Mouse (Mus musculus): ENCODE measurements around the gene Ccdc63. TPM values are rescaled to one million over a fixed set of nuclear protein-coding genes. Genes with fewer than 3 reads are reported as not detected.

Ccdc63 gene
- polyA plus RNA-seq, 1 experiment, result 0.23 TPM

GRCm38 (mm10) chr5:122163194-122163593 is 22.6 kb upstream of the Ccdc63 start:
- WGBS, result 16% methylated on average over 6 of the region's 6 CpGs
- peak overlapping the region; percentile 64; the same call in 1 of the 2 replicates for H3K27ac ChIP-seq (ENCODE audit: control insufficient read depth, insufficient read depth, low read length)
- no peaks in the 10 kb centered on the region for H3K27me3 ChIP-seq (ENCODE audit: control insufficient read depth, insufficient read depth, low read length)
- no peak for DNase-seq
- no peak overlapping the region for H3K4me3 ChIP-seq (ENCODE audit: control insufficient read depth, insufficient read depth, low read length)
- peaks cover 45% of the 10 kb centered on the region for H3K4me1 ChIP-seq (replicated peaks; ENCODE audit: control insufficient read depth, insufficient read depth, low read length)
- H3K36me3 ChIP-seq (ENCODE audit: control insufficient read depth, insufficient read depth, low read length), result peaks cover 37% of the 10 kb centered on the region
- no peak for TF ChIP-seq CTCF (IDR thresholded peaks at IDR 0.05; ENCODE audit: borderline replicate concordance, control insufficient read depth, extremely low read depth, insufficient read depth, low read length, poor library complexity)
- TF ChIP-seq POLR2A (IDR thresholded peaks at IDR 0.05; ENCODE audit: control insufficient read depth, extremely low read depth, insufficient read depth, low read length, poor library complexity), result no peak

GRCm38 (mm10) chr5:122158557-122159515 is 18.2 kb upstream of the Ccdc63 start:
- peak overlapping the region; percentile 53; the same call in 1 of the 2 replicates for H3K27ac ChIP-seq (ENCODE audit: control insufficient read depth, insufficient read depth, low read length)
- WGBS, result under 1% methylated on average over 42 of the region's 42 CpGs
- H3K4me1 ChIP-seq (replicated peaks; ENCODE audit: control insufficient read depth, insufficient read depth, low read length), result peaks cover 34% of the 10 kb centered on the region
- TF ChIP-seq POLR2A (IDR thresholded peaks at IDR 0.05; ENCODE audit: control insufficient read depth, extremely low read depth, insufficient read depth, low read length, poor library complexity), result no peak
- TF ChIP-seq CTCF (IDR thresholded peaks at IDR 0.05; ENCODE audit: borderline replicate concordance, control insufficient read depth, extremely low read depth, insufficient read depth, low read length, poor library complexity), result no peak
- DNase-seq, result peak; percentile 34
- peaks cover 2% of the 10 kb centered on the region; the same call in 1 of the 2 replicates for H3K36me3 ChIP-seq (ENCODE audit: control insufficient read depth, insufficient read depth, low read length)
- peak overlapping the region; percentile 78 for H3K4me3 ChIP-seq (ENCODE audit: control insufficient read depth, insufficient read depth, low read length)
- H3K27me3 ChIP-seq (ENCODE audit: control insufficient read depth, insufficient read depth, low read length), result no peaks in the 10 kb centered on the region

GRCm38 (mm10) chr5:122157827-122158381 is 17.3 kb upstream of the Ccdc63 start, which contains the start of gene Ppp1cc:
Ppp1cc (plus strand) TSS chr5:122158278.
- WGBS, result under 1% methylated on average over 54 of the region's 54 CpGs
- TF ChIP-seq CTCF (IDR thresholded peaks at IDR 0.05; ENCODE audit: borderline replicate concordance, control insufficient read depth, extremely low read depth, insufficient read depth, low read length, poor library complexity), result no peak
- peak; percentile 56; the same call in 1 of the 2 replicates for TF ChIP-seq POLR2A (IDR thresholded peaks at IDR 0.05; ENCODE audit: control insufficient read depth, extremely low read depth, insufficient read depth, low read length, poor library complexity)
- peak; percentile 90 for DNase-seq
- H3K4me3 ChIP-seq (ENCODE audit: control insufficient read depth, insufficient read depth, low read length), result peak within 1 kb of the TSS; percentile 78
- H3K27ac ChIP-seq (ENCODE audit: control insufficient read depth, insufficient read depth, low read length), result peak within 1 kb of the TSS; percentile 61; the same call in 1 of the 2 replicates
- no peaks in the 10 kb centered on the region for H3K36me3 ChIP-seq (ENCODE audit: control insufficient read depth, insufficient read depth, low read length)
- H3K27me3 ChIP-seq (ENCODE audit: control insufficient read depth, insufficient read depth, low read length), result no peaks in the 10 kb centered on the region
- peaks cover 26% of the 10 kb centered on the region for H3K4me1 ChIP-seq (replicated peaks; ENCODE audit: control insufficient read depth, insufficient read depth, low read length)

- no peak for DNase-seq
- Histone ChIP-seq H3K4me3 (ENCODE audit: control insufficient read depth, insufficient read depth, low read length) (no peak overlapping the region), H3K27ac (ENCODE audit: control insufficient read depth, insufficient read depth, low read length) (no peak overlapping the region), H3K27me3 (ENCODE audit: control insufficient read depth, insufficient read depth, low read length) (no peaks in the 10 kb centered on the region), H3K36me3 (ENCODE audit: control insufficient read depth, insufficient read depth, low read length) (no peaks in the 10 kb centered on the region), H3K4me1 (replicated peaks; ENCODE audit: control insufficient read depth, insufficient read depth, low read length) (peaks cover 14% of the 10 kb centered on the region)
- TF ChIP-seq CTCF (IDR thresholded peaks at IDR 0.05; ENCODE audit: borderline replicate concordance, control insufficient read depth, extremely low read depth, insufficient read depth, low read length, poor library complexity) (no peak), POLR2A (IDR thresholded peaks at IDR 0.05; ENCODE audit: control insufficient read depth, extremely low read depth, insufficient read depth, low read length, poor library complexity) (no peak)
- 84% methylated on average over 2 of the region's 2 CpGs for WGBS
Measured at GRCm38 (mm10) chr5:122156486-122156885, 15.9 kb upstream of the Ccdc63 start.

GRCm38 (mm10) chr5:122155613-122156012 is 15.0 kb upstream of the Ccdc63 start:
- H3K27ac ChIP-seq (ENCODE audit: control insufficient read depth, insufficient read depth, low read length), result no peak overlapping the region

GRCm38 (mm10) chr5:122154782-122155181 is 14.2 kb upstream of the Ccdc63 start:
- Histone ChIP-seq H3K4me3 (ENCODE audit: control insufficient read depth, insufficient read depth, low read length) (no peak overlapping the region), H3K4me1 (replicated peaks; ENCODE audit: control insufficient read depth, insufficient read depth, low read length) (peaks cover 8% of the 10 kb centered on the region), H3K36me3 (ENCODE audit: control insufficient read depth, insufficient read depth, low read length) (no peaks in the 10 kb centered on the region), H3K27me3 (ENCODE audit: control insufficient read depth, insufficient read depth, low read length) (no peaks in the 10 kb centered on the region), H3K27ac (ENCODE audit: control insufficient read depth, insufficient read depth, low read length) (no peak overlapping the region)
- TF ChIP-seq POLR2A (IDR thresholded peaks at IDR 0.05; ENCODE audit: control insufficient read depth, extremely low read depth, insufficient read depth, low read length, poor library complexity) (no peak), CTCF (IDR thresholded peaks at IDR 0.05; ENCODE audit: borderline replicate concordance, control insufficient read depth, extremely low read depth, insufficient read depth, low read length, poor library complexity) (no peak)
- WGBS, result 80% methylated on average over 3 of the region's 3 CpGs
- no peak for DNase-seq

More at GRCm38 (mm10) chr5:122155613-122156012, 15.0 kb upstream of the Ccdc63 start:
- Histone ChIP-seq H3K27me3 (ENCODE audit: control insufficient read depth, insufficient read depth, low read length) (no peaks in the 10 kb centered on the region), H3K4me3 (ENCODE audit: control insufficient read depth, insufficient read depth, low read length) (no peak overlapping the region), H3K36me3 (ENCODE audit: control insufficient read depth, insufficient read depth, low read length) (no peaks in the 10 kb centered on the region), H3K4me1 (replicated peaks; ENCODE audit: control insufficient read depth, insufficient read depth, low read length) (peaks cover 11% of the 10 kb centered on the region)
- DNase-seq, result no peak
- TF ChIP-seq CTCF (IDR thresholded peaks at IDR 0.05; ENCODE audit: borderline replicate concordance, control insufficient read depth, extremely low read depth, insufficient read depth, low read length, poor library complexity), result no peak
- TF ChIP-seq POLR2A (IDR thresholded peaks at IDR 0.05; ENCODE audit: control insufficient read depth, extremely low read depth, insufficient read depth, low read length, poor library complexity), result no peak

Data from thymus, adult 2 months (tissue).